Mouse (Mus musculus): ENCODE measurements around the gene Ccdc77.
"Not testable (repeated sequence)": the region's sequence is repeated elsewhere in the genome, so short reads cannot be mapped to it uniquely, and the experiment has no call there.

Ccdc77 gene

DNA sequence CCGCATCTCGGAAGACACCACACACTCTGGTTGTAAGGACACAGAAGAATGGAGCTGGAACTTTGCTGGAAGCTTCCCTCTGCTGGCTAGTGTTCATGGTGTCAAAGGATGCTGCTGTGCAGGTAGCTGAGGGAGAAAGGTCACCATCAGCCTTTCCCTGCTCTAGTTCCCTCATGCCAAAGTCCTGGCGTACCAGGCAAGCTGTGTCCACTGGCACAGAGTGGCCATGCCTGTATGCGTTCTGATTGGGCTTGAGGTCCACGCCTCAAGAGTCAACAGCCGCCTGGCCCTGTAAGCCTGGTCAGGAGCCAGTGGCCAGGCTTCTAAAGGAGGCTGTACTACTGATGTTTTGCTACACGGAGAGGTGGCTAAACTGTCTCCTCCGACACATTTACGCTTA is 54.8 kb downstream of the Ccdc77 start:
- no peak for DNase-seq

DNA sequence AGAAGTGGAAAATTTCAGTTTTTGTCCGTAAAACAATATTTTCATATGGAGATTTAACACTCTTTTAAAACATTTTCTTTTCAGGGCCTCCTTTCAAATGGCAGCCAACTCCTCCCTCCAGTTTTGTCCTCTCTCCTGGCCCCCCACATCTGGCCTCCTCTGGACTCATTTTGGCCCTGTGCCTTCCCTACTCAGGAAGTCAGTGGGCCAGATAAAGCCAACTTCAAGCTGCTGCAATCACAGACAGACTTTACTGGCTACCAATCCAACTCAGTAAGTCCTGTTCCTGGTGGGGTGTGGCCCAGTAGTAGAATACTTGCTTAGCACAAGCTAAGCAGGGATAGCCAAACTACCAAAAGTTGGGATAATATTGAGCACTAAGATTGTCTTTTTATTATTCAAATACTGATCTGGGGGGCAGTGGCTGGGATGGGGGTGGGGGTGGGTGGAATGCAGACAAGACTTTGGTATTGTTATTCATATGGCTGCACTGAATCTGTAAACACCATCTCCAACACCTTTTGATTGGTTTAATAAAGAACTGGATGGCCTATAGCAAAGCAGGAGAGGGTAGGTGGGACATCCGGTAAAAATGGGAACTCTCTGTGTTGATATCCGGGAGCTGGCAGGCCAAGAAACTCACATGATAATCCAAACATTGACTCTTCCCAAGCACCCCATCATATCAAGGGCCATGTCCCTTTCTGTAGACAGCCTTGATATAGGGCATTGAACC is 57.1 kb downstream of the Ccdc77 start:
- no peak for DNase-seq

DNA sequence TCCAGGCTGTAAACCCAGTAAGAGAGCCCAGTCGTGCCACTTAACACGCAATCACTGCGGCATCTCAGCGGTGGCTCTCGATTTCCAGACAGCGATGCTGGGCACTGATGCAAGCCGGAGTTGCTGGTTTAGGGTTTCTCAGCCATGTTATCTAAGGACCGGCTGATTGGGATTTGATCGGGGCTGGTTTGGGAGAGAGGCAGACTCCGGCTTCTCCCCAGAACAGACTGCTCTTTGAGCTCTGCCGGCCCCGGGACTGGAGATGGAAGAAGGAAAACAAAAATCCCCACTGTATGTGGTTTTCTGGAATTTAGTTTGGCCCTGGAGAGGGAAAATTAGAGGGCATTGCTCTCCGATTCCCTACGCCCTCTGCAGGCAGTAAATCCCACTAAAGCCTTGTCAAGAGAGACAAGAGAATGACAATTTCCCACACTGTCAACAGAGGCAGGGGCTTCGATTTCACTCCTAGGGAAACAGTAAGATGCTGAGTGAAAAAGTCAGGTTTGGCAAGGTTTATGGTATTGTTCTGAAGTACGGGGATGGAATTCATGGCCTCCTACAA is 61.3 kb downstream of the Ccdc77 start:
- DNase-seq: peak; percentile 24

GRCm38 (mm10) chr6:120301137-120301536 is 63.0 kb downstream of the Ccdc77 start:
- DNase-seq: peak; percentile 37

GRCm38 (mm10) chr6:120296589-120296988 is 67.6 kb downstream of the Ccdc77 start:
- DNase-seq: not testable (repeated sequence)

- no peak for DNase-seq
These were observed 69.4 kb downstream of the Ccdc77 start for GRCm38 (mm10) chr6:120294785-120295133.

GRCm38 (mm10) chr6:120294056-120294784 is 70.0 kb downstream of the Ccdc77 start, which contains the start of the genes D330020A13Rik and B4galnt3:
Gene D330020A13Rik, plus strand, starts transcription at chr6:120294364.
Gene B4galnt3, minus strand, starts transcription at chr6:120294559.
- DNase-seq: peak; percentile 64

GRCm38 (mm10) chr6:120291396-120292009 is 72.7 kb downstream of the Ccdc77 start:
- no peak for DNase-seq

DNA sequence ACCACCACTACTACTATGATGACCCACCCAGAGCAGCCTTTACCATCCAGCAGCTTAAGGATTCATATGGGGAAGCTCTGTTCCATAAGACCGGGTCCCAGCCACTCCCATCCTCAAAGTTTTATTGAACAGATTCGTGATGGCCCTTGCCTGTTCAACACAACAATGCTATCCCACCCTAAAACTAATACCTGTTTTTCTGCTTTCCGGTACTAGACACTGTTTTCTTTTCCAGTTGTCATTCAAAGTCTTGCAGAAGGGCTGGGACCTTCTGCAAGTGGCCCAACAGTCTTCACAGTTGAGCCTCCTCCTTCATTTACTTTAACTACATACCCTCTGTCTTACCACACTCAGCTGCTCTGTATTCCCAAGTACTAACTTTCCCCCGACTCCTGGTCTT is 74.7 kb downstream of the Ccdc77 start:
- no peak for DNase-seq

GRCm38 (mm10) chr6:120288541-120288940 is 75.6 kb downstream of the Ccdc77 start:
- DNase-seq: no peak

- no peak for DNase-seq
These were observed 76.9 kb downstream of the Ccdc77 start for GRCm38 (mm10) chr6:120287279-120287678.

DNA sequence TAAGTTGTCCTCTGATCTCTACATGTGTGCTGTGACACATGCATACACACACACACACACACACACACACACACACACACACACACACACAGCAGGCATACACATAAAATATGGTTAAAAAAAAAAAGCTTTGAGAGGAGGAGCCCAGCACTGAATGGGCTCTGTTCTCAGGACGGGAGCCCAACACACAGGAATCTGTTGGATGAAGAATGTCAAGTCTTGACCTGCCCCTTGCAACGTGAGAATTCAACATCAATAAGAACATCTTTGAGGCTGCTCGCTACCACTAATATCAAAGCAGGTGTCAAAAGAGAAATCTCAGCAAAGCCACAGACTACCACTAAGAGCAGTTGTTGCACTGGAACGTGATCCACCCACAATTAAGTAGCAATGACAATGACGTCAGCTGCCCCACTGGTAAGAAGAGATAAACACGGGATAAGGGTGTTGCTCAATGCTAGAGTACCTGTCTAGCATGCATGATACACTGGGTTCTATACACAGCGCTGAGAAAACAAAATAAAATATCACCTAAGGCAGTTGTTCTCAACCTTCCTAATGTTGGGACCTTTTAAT is 87.2 kb downstream of the Ccdc77 start:
- DNase-seq: no peak

GRCm38 (mm10) chr6:120275301-120275700 is 88.9 kb downstream of the Ccdc77 start:
- no peak for DNase-seq

DNA sequence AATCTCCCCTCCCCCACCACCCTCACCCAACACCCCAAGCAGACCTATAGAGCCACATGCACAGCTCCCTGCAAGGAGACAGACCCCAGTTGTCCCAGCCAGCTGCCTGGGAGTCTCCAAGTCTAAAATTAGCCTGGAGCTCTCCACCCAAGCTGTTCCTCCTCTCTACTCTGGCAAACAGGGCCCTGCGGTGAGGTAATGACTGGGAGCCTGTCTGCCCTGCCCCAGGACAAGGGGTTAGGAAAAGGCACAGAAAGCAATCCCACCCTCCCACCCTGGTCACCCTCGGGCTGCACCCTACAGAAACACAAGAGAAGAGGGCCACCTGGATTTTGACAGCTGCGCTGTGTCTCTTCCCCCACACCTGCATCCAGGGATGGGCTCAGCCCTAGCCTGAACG is 89.3 kb downstream of the Ccdc77 start:
- no peak for DNase-seq

All from right cerebral cortex, postnatal 4 days (tissue).